In genomic region chr1:100928171-100928771, GRCm38 (mm10) we compare ENCODE assay signal across 20 mouse cellular contexts.
DNase-seq lines count a peak whose midpoint lies in the region; ATAC-seq and TF ChIP-seq lines count a peak whose summit lies in the region.
"Had no signal": no experiment of that assay in that cellular context is flagged by ENCODE, and none has a peak within 500 bp of the region (broad histone marks: within the 10 kb centered on the region; RNA-seq: fewer than 3 reads in every experiment).

No protein-coding gene starts in this region.

- TF ChIP-seq CTCF in forebrain, postnatal 0 days (IDR thresholded peaks at IDR 0.05; ENCODE audit: low read depth) = no peak

- no peak for DNase-seq in forebrain, postnatal 0 days
- DNase-seq in neural tube, embryonic 11.5 days (ENCODE audit: low spot score) = no peak
- DNase-seq in neural tube, embryonic 10.5 days (ENCODE audit: extremely low spot score, low spot score) = no peak
- peak; percentile 32 for DNase-seq in forebrain, embryonic 14.5 days (ENCODE audit: low spot score)
- DNase-seq in retina, embryonic 14.5 days (ENCODE audit: low spot score) = peak; percentile 16
- DNase-seq in midbrain, embryonic 14.5 days = no peak
- no peak for DNase-seq in gastrocnemius, postnatal 14 days
- DNase-seq: adrenal gland, postnatal 10 days; cerebellum, adult 11-12 months; cerebellum, adult 9-10 months; cerebellum, postnatal 25 days; heart, adult 18-20 months; heart, postnatal 10 days; heart, postnatal 4 days had no signal

- peak; percentile 82 for ATAC-seq in forebrain, embryonic 12.5 days (ENCODE audit: low FRiP score)
- ATAC-seq in forebrain, postnatal 0 days = no peak
- ATAC-seq in neural tube, embryonic 11.5 days (ENCODE audit: insufficient read depth, low FRiP score, low TSS enrichment) = 0 out of 2 replicates have a peak, but pooled peaks have one; percentile 48
- peak; percentile 61 for ATAC-seq in forebrain, embryonic 14.5 days
- ATAC-seq in midbrain, embryonic 14.5 days (ENCODE audit: low FRiP score, low TSS enrichment) = no peak
- ATAC-seq: inflammation-experienced regulatory T-cells, adult 6 months; intestine, postnatal 0 days had no signal

- H3K9ac ChIP-seq in forebrain, embryonic 12.5 days = no peak overlapping the region
- H3K9ac ChIP-seq in forebrain, postnatal 0 days = no peak overlapping the region
- H3K9ac ChIP-seq in neural tube, embryonic 11.5 days (ENCODE audit: low read length) = no peak overlapping the region
- no peak overlapping the region for H3K9ac ChIP-seq in forebrain, embryonic 14.5 days (ENCODE audit: low read length)
- H3K9ac ChIP-seq in midbrain, embryonic 14.5 days (replicated peaks; ENCODE audit: low read length) = no peak overlapping the region
- H3K9ac ChIP-seq: embryonic facial prominence, embryonic 12.5 days; hindbrain, embryonic 15.5 days had no signal

- H3K27ac ChIP-seq in forebrain, embryonic 12.5 days = no peak overlapping the region
- H3K27ac ChIP-seq in forebrain, postnatal 0 days (ENCODE audit: low read depth, low read length) = no peak overlapping the region
- no peak overlapping the region for H3K27ac ChIP-seq in neural tube, embryonic 11.5 days (ENCODE audit: low read depth, low read length)
- no peak overlapping the region for H3K27ac ChIP-seq in forebrain, embryonic 14.5 days (ENCODE audit: low read depth, low read length)
- H3K27ac ChIP-seq in midbrain, embryonic 14.5 days (replicated peaks; ENCODE audit: low read depth, low read length) = no peak overlapping the region
- H3K27ac ChIP-seq: embryonic facial prominence, embryonic 12.5 days; heart, embryonic 10.5 days; hindbrain, embryonic 15.5 days had no signal

- H3K36me3 ChIP-seq in forebrain, embryonic 12.5 days (replicated peaks) = no peaks in the 10 kb centered on the region
- no peaks in the 10 kb centered on the region for H3K36me3 ChIP-seq in forebrain, postnatal 0 days (ENCODE audit: insufficient read depth)
- no peaks in the 10 kb centered on the region for H3K36me3 ChIP-seq in neural tube, embryonic 11.5 days (ENCODE audit: control insufficient read depth, insufficient read depth, low read length)
- no peaks in the 10 kb centered on the region for H3K36me3 ChIP-seq in forebrain, embryonic 14.5 days (ENCODE audit: control insufficient read depth, insufficient read depth, low read length)
- H3K36me3 ChIP-seq in midbrain, embryonic 14.5 days (ENCODE audit: control insufficient read depth, insufficient read depth, low read length) = no peaks in the 10 kb centered on the region
- H3K36me3 ChIP-seq: embryonic facial prominence, embryonic 12.5 days; heart, embryonic 10.5 days; hindbrain, embryonic 15.5 days had no signal

- intact Hi-C loops in gastrocnemius, postnatal 14 days (cut with DNase I; ENCODE audit: low total_unique reads) = no loop called here

- H3K9me3 ChIP-seq in forebrain, embryonic 12.5 days = no peaks in the 10 kb centered on the region
- no peaks in the 10 kb centered on the region for H3K9me3 ChIP-seq in forebrain, postnatal 0 days (ENCODE audit: low read length)
- H3K9me3 ChIP-seq in neural tube, embryonic 11.5 days (ENCODE audit: control insufficient read depth, low read length) = no peaks in the 10 kb centered on the region
- no peaks in the 10 kb centered on the region for H3K9me3 ChIP-seq in forebrain, embryonic 14.5 days (replicated peaks; ENCODE audit: control insufficient read depth, low read length)
- no peaks in the 10 kb centered on the region for H3K9me3 ChIP-seq in midbrain, embryonic 14.5 days (ENCODE audit: control insufficient read depth, low read length)
- H3K9me3 ChIP-seq: embryonic facial prominence, embryonic 12.5 days; heart, embryonic 10.5 days; hindbrain, embryonic 15.5 days had no signal

- no peak overlapping the region for H3K4me2 ChIP-seq in forebrain, embryonic 12.5 days
- H3K4me2 ChIP-seq in forebrain, postnatal 0 days (ENCODE audit: low read depth) = no peak overlapping the region
- H3K4me2 ChIP-seq in neural tube, embryonic 11.5 days (ENCODE audit: low read depth) = no peak overlapping the region
- no peak overlapping the region for H3K4me2 ChIP-seq in forebrain, embryonic 14.5 days (ENCODE audit: low read length)
- H3K4me2 ChIP-seq in midbrain, embryonic 14.5 days (ENCODE audit: low read length) = no peak overlapping the region
- H3K4me2 ChIP-seq: embryonic facial prominence, embryonic 12.5 days; hindbrain, embryonic 15.5 days had no signal

- WGBS in forebrain, embryonic 12.5 days = 19% methylated on average over 1 of the region's 1 CpGs
- WGBS in forebrain, postnatal 0 days = 14% methylated on average over 1 of the region's 1 CpGs
- WGBS in neural tube, embryonic 11.5 days = 50% methylated on average over 1 of the region's 1 CpGs
- WGBS in forebrain, embryonic 14.5 days = 19% methylated on average over 1 of the region's 1 CpGs
- WGBS in midbrain, embryonic 14.5 days = 81% methylated on average over 1 of the region's 1 CpGs

- no peak overlapping the region for H3K4me3 ChIP-seq in forebrain, embryonic 12.5 days (replicated peaks)
- H3K4me3 ChIP-seq in forebrain, postnatal 0 days (ENCODE audit: low read depth, low read length) = no peak overlapping the region
- no peak overlapping the region for H3K4me3 ChIP-seq in neural tube, embryonic 11.5 days (ENCODE audit: low read depth, low read length)
- H3K4me3 ChIP-seq in forebrain, embryonic 14.5 days (ENCODE audit: low read depth, low read length) = no peak overlapping the region
- H3K4me3 ChIP-seq in midbrain, embryonic 14.5 days (replicated peaks; ENCODE audit: low read depth, low read length) = no peak overlapping the region
- H3K4me3 ChIP-seq: embryonic facial prominence, embryonic 12.5 days; heart, embryonic 10.5 days; hindbrain, embryonic 15.5 days had no signal

- no peaks in the 10 kb centered on the region for H3K4me1 ChIP-seq in forebrain, embryonic 12.5 days
- no peaks in the 10 kb centered on the region for H3K4me1 ChIP-seq in forebrain, postnatal 0 days (ENCODE audit: insufficient read depth)
- no peaks in the 10 kb centered on the region for H3K4me1 ChIP-seq in neural tube, embryonic 11.5 days (ENCODE audit: control insufficient read depth, insufficient read depth, low read length)
- 0 out of 2 replicates have a peak, but pooled peaks cover 4% of the 10 kb centered on the region for H3K4me1 ChIP-seq in forebrain, embryonic 14.5 days (ENCODE audit: control insufficient read depth, insufficient read depth, low read length)
- H3K4me1 ChIP-seq in midbrain, embryonic 14.5 days (ENCODE audit: control insufficient read depth, insufficient read depth, low read length) = no peaks in the 10 kb centered on the region
- H3K4me1 ChIP-seq: embryonic facial prominence, embryonic 12.5 days; heart, embryonic 10.5 days; hindbrain, embryonic 15.5 days had no signal

- H3K27me3 ChIP-seq in forebrain, embryonic 12.5 days = no peaks in the 10 kb centered on the region
- no peaks in the 10 kb centered on the region for H3K27me3 ChIP-seq in forebrain, postnatal 0 days (ENCODE audit: insufficient read depth, low read length)
- no peaks in the 10 kb centered on the region for H3K27me3 ChIP-seq in neural tube, embryonic 11.5 days (ENCODE audit: control insufficient read depth, insufficient read depth, low read length)
- H3K27me3 ChIP-seq in forebrain, embryonic 14.5 days (replicated peaks; ENCODE audit: control insufficient read depth, insufficient read depth, low read length) = no peaks in the 10 kb centered on the region
- H3K27me3 ChIP-seq in midbrain, embryonic 14.5 days (ENCODE audit: control insufficient read depth, insufficient read depth, low read length) = no peaks in the 10 kb centered on the region
- H3K27me3 ChIP-seq: embryonic facial prominence, embryonic 12.5 days; hindbrain, embryonic 15.5 days had no signal

Comparison
In these comparisons a context has a peak if more than half of its experiments do, and no peak if none do; other contexts are left out.
1. ATAC-seq: peak in forebrain, embryonic 12.5 days (single experiment), neural tube, embryonic 11.5 days (single experiment) and forebrain, embryonic 14.5 days (single experiment); none in forebrain, postnatal 0 days (single experiment) and midbrain, embryonic 14.5 days (single experiment).
2. DNase-seq: peak in forebrain, embryonic 14.5 days (single experiment) and retina, embryonic 14.5 days (single experiment); none in forebrain, postnatal 0 days (single experiment), neural tube, embryonic 11.5 days (single experiment), neural tube, embryonic 10.5 days (single experiment), midbrain, embryonic 14.5 days (single experiment) and gastrocnemius, postnatal 14 days (single experiment).